Mouse (Mus musculus) left cerebral cortex, adult 8-10 months (tissue): ENCODE data around the gene Hist1h1e. TPM values are rescaled to one million over a fixed set of nuclear protein-coding genes. Genes with fewer than 3 reads are reported as not detected.

Source experiments
- DNase-seq, 2 experiments: peaks; one replicate each; pipeline ENCODE4 v3.0.0; 2022; ENCODE audit warnings: low spot score in 2 of 2
- total RNA-seq, 4 experiments: library from RNA; stranded (reverse); gene quantifications; 2 replicates each; pipeline ENCODE4 v1.2.4; 2022

The Hist1h1e gene
- 10 to 100 TPM; 61.9 to 65.4 (median 62.5) TPM for total RNA-seq

GRCm38 (mm10) chr13:23622175-23622671 lies at the start of gene Hist1h1e:
Gene Hist1h1e, minus strand, starts transcription at chr13:23622558.
- DNase-seq = peak; percentile 74 to 83

- no peak for DNase-seq
These were observed 40.2 kb upstream of the Hist1h1e start for GRCm38 (mm10) chr13:23662536-23662935.

- no peak for DNase-seq
These were observed 37.4 kb upstream of the Hist1h1e start for GRCm38 (mm10) chr13:23659636-23660366.

- DNase-seq = no peak
These were observed 8.3 kb upstream of the Hist1h1e start for GRCm38 (mm10) chr13:23630653-23631052.

- no peak for DNase-seq
These were observed 598 bp upstream of the Hist1h1e start for GRCm38 (mm10) chr13:23622861-23623450.

- peak; percentile 40 to 79 for DNase-seq
These were observed 705 bp downstream of the Hist1h1e start for GRCm38 (mm10) chr13:23621532-23622174.

GRCm38 (mm10) chr13:23620733-23621531 lies 1.4 kb downstream of the Hist1h1e start, which contains the start of gene Hist1h2be:
Gene Hist1h2be, minus strand, starts transcription at chr13:23621124.
- peak; percentile 70 to 80 for DNase-seq

GRCm38 (mm10) chr13:23620056-23620732 lies 2.2 kb downstream of the Hist1h1e start:
- DNase-seq = no peak

- no peak for DNase-seq
These were observed 10.7 kb downstream of the Hist1h1e start for GRCm38 (mm10) chr13:23611638-23612037.

- no peak for DNase-seq
These were observed 12.0 kb downstream of the Hist1h1e start for GRCm38 (mm10) chr13:23610393-23610792.

- no peak for DNase-seq
These were observed 12.5 kb downstream of the Hist1h1e start for GRCm38 (mm10) chr13:23609844-23610243.

- no peak for DNase-seq
These were observed 13.1 kb downstream of the Hist1h1e start for GRCm38 (mm10) chr13:23609209-23609608.

- DNase-seq = no peak
These were observed 17.3 kb downstream of the Hist1h1e start for GRCm38 (mm10) chr13:23605052-23605451.

GRCm38 (mm10) chr13:23604452-23604851 lies 17.9 kb downstream of the Hist1h1e start:
- no peak for DNase-seq

GRCm38 (mm10) chr13:23603182-23603699 lies 19.1 kb downstream of the Hist1h1e start:
- no peak for DNase-seq

GRCm38 (mm10) chr13:23597957-23598356 lies 24.4 kb downstream of the Hist1h1e start:
- DNase-seq = no peak

GRCm38 (mm10) chr13:23595622-23596372 lies 26.6 kb downstream of the Hist1h1e start:
- DNase-seq = no peak

- DNase-seq = no peak
These were observed 27.2 kb downstream of the Hist1h1e start for GRCm38 (mm10) chr13:23595185-23595584.

- DNase-seq = no peak
These were observed 29.1 kb downstream of the Hist1h1e start for GRCm38 (mm10) chr13:23593051-23593770.
